Mouse (Mus musculus) intestine, embryonic 15.5 days (tissue): ENCODE measurements at regions not wholly inside any gene's neighbourhood (a gene's known extent, or its start where the extent isn't known, plus 50 kb on each side); places are given as distances from the start of the nearest gene placed in this dataset.
A peak's percentile ranks its signal among the peaks of the same experiment; 100 is the strongest.

Experiments used
- ATAC-seq: fragments of 200-750 bp; cut with Nextera tagmentation; 2 replicates; pipeline ENCODE4 v1.8.0; 2017; ENCODE audit warnings: moderate TSS enrichment, moderate library complexity
- H3K27ac ChIP-seq: fragments of 300-500 bp; sonication (generic); 2 replicates; pipeline ENCODE4 v1.5.1; 2015; ENCODE audit warnings: mild to moderate bottlenecking, inconsistent platforms
- H3K27me3 ChIP-seq: fragments of 300-500 bp; sonication (generic); replicated peaks from 2 replicates; pipeline ENCODE4 v1.6.1; 2015; ENCODE audit warnings: inconsistent platforms
- H3K36me3 ChIP-seq: fragments of 300-500 bp; sonication (generic); 2 replicates; pipeline ENCODE4 v1.6.1; 2015; ENCODE audit warnings: inconsistent platforms
- H3K4me1 ChIP-seq: fragments of 300-500 bp; sonication (generic); replicated peaks from 2 replicates; pipeline ENCODE4 v1.6.1; 2015; ENCODE audit warnings: inconsistent platforms
- H3K4me2 ChIP-seq: fragments of 300-500 bp; sonication (generic); replicated peaks from 2 replicates; pipeline ENCODE4 v1.6.1; 2015; ENCODE audit warnings: mild to moderate bottlenecking, inconsistent platforms
- H3K4me3 ChIP-seq: fragments of 300-500 bp; sonication (generic); replicated peaks from 2 replicates; pipeline ENCODE4 v1.5.1; 2015; ENCODE audit warnings: inconsistent platforms
- H3K9ac ChIP-seq: fragments of 300-500 bp; sonication (generic); 2 replicates; pipeline ENCODE4 v1.6.1; 2015; ENCODE audit warnings: inconsistent platforms
- H3K9me3 ChIP-seq: fragments of 300-500 bp; sonication (generic); 2 replicates; pipeline ENCODE4 v1.6.1; 2016; ENCODE audit warnings: inconsistent platforms
- WGBS: fragments of 180-500 bp; shearing (Covaris S2); methylation state at CpG from one replicate; pipeline ENCODE4 v1.1.7; 2015; 5-methylcytosine and 5-hydroxymethylcytosine counted together

DNA sequence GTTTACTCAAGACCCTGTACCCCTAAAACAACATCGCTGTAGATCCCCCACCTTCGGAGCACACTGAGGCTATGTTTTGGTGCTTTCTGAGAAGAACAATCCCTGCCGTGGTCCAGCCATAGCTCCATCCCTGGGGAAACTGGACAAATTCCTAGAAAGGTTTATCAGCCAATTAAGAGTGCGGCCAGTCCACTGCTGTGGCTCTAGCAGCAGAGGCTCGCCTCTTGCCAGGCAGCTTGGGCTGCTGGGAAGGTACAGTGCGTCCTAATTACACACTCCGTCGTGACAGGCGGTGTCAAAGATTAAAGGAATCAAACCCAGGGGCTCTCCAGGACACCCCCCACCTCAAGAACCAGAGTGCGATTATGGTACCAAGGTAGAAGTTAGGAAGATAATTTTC is 116.4 kb upstream of the Sdk2 start:
- Histone ChIP-seq H3K36me3 (no peaks in the 10 kb centered on the region), H3K9me3 (no peaks in the 10 kb centered on the region), H3K4me2 (no peak overlapping the region), H3K9ac (no peak overlapping the region), H3K27ac (no peak overlapping the region), H3K4me3 (no peak overlapping the region), H3K4me1 (peaks cover 8% of the 10 kb centered on the region), H3K27me3 (no peaks in the 10 kb centered on the region)
- WGBS, result 88% methylated on average over 10 of the region's 10 CpGs
- no peak for ATAC-seq

DNA sequence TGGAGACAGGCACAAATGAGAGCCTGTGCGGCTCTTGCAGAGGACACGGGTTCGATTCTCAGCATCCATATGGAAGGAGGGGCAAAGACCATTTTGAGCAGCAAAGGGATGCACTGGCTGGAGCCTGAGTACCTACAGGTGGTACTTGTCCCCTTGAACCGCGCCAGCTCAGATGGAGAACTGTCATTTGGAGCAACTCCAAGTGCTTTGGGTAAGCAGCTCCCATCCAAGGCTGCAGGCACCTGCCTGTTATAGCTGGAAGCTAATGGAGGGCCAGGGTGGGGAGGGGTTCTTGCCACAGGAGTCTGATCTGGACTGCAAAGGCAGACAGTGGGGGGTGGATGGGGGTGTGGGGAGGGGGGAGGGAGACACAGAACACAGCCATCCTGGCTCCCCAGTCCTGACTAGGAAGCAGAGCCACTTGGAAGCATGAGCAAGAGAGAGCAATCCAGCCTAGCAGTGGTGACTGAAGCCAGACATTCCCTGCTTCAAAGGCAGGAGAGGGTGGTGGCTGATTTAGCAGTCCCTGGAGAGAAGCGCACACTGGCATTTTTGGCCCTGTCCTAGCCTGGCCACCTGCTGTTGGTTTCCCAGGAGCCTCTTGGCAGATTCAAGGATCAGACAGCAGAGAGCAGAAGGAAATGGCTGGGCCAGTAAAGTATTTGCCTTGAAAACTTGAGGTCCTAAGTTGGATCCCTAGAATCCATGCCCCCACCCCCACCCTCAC is 112.1 kb upstream of the Sdk2 start:
- Histone ChIP-seq H3K27ac (no peak overlapping the region), H3K4me2 (no peak overlapping the region), H3K36me3 (no peaks in the 10 kb centered on the region), H3K4me1 (peaks cover 28% of the 10 kb centered on the region), H3K9me3 (no peaks in the 10 kb centered on the region), H3K9ac (no peak overlapping the region), H3K27me3 (no peaks in the 10 kb centered on the region), H3K4me3 (no peak overlapping the region)
- 66% methylated on average over 6 of the region's 6 CpGs for WGBS
- ATAC-seq, result no peak

- H3K4me1 ChIP-seq, result peaks cover 28% of the 10 kb centered on the region
- peak; percentile 59 for ATAC-seq
- H3K27me3 ChIP-seq, result no peaks in the 10 kb centered on the region
- no peak overlapping the region for H3K4me2 ChIP-seq
- no peak overlapping the region for H3K27ac ChIP-seq
- no peaks in the 10 kb centered on the region for H3K9me3 ChIP-seq
- WGBS, result 46% methylated on average over 4 of the region's 4 CpGs
- no peak overlapping the region for H3K4me3 ChIP-seq
- no peaks in the 10 kb centered on the region for H3K36me3 ChIP-seq
- H3K9ac ChIP-seq, result no peak overlapping the region
Measured at GRCm38 (mm10) chr11:114177789-114178188, 110.9 kb upstream of the Sdk2 start.

GRCm38 (mm10) chr11:114177281-114177680 is 110.4 kb upstream of the Sdk2 start:
- no peaks in the 10 kb centered on the region for H3K9me3 ChIP-seq
- no peaks in the 10 kb centered on the region for H3K36me3 ChIP-seq
- no peak overlapping the region for H3K9ac ChIP-seq
- H3K4me1 ChIP-seq, result peaks cover 28% of the 10 kb centered on the region
- no peak overlapping the region for H3K4me3 ChIP-seq
- no peak overlapping the region for H3K4me2 ChIP-seq
- ATAC-seq, result no peak
- WGBS, result 77% methylated on average over 1 of the region's 1 CpGs
- no peaks in the 10 kb centered on the region for H3K27me3 ChIP-seq
- no peak overlapping the region for H3K27ac ChIP-seq

DNA sequence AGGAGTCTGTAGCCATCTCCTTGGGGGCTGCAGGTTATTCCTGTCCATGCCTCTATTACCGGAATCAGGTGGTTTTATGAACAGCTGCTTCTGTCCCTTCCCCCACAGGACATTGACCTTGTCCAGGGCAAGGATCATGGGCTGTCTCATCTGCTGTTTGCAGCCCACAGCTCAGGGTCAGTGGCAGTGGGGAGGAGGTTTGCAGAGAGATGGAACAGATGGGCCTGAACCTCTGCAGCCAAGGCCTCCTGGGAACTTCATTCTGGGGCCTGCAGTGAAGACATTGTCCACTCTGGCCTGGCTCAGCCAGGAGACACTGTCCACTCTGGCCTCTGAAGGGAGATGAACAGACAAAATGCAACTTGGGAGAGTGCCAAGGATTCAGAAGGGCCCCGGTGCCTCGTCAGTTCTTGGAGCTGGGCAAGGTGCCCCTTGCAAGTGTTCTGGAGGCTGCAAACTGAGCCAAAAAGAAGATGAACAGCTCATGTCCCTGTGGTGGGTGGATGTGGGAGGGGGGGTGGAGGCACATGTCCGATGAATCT is 109.9 kb upstream of the Sdk2 start:
- Histone ChIP-seq H3K27me3 (no peaks in the 10 kb centered on the region), H3K4me3 (no peak overlapping the region), H3K36me3 (no peaks in the 10 kb centered on the region), H3K4me2 (no peak overlapping the region), H3K4me1 (peaks cover 28% of the 10 kb centered on the region), H3K27ac (no peak overlapping the region), H3K9ac (no peak overlapping the region), H3K9me3 (no peaks in the 10 kb centered on the region)
- no peak for ATAC-seq
- 51% methylated on average over 4 of the region's 4 CpGs for WGBS

GRCm38 (mm10) chr11:114175437-114176131 is 108.7 kb upstream of the Sdk2 start:
- Histone ChIP-seq H3K27ac (no peak overlapping the region), H3K4me3 (no peak overlapping the region), H3K4me1 (peaks cover 28% of the 10 kb centered on the region), H3K4me2 (no peak overlapping the region), H3K9me3 (no peaks in the 10 kb centered on the region), H3K27me3 (no peaks in the 10 kb centered on the region), H3K36me3 (no peaks in the 10 kb centered on the region), H3K9ac (no peak overlapping the region)
- WGBS, result 41% methylated on average over 23 of the region's 23 CpGs
- ATAC-seq, result no peak

GRCm38 (mm10) chr11:114174871-114175270 is 108.0 kb upstream of the Sdk2 start:
- H3K4me1 ChIP-seq, result peaks cover 28% of the 10 kb centered on the region
- WGBS, result 90% methylated on average over 4 of the region's 4 CpGs
- no peak for ATAC-seq
- H3K9me3 ChIP-seq, result no peaks in the 10 kb centered on the region
- H3K36me3 ChIP-seq, result no peaks in the 10 kb centered on the region
- no peak overlapping the region for H3K27ac ChIP-seq
- H3K27me3 ChIP-seq, result no peaks in the 10 kb centered on the region
- no peak overlapping the region for H3K4me2 ChIP-seq
- H3K4me3 ChIP-seq, result no peak overlapping the region
- H3K9ac ChIP-seq, result no peak overlapping the region

- WGBS, result 69% methylated on average over 13 of the region's 13 CpGs
- Histone ChIP-seq H3K27ac (no peak overlapping the region), H3K4me1 (no peaks in the 10 kb centered on the region), H3K27me3 (no peaks in the 10 kb centered on the region), H3K36me3 (no peaks in the 10 kb centered on the region), H3K4me2 (no peak overlapping the region), H3K9me3 (no peaks in the 10 kb centered on the region), H3K4me3 (no peak overlapping the region), H3K9ac (no peak overlapping the region)
- no peak for ATAC-seq
Measured at GRCm38 (mm10) chr11:114168231-114168661, 101.4 kb upstream of the Sdk2 start.

DNA sequence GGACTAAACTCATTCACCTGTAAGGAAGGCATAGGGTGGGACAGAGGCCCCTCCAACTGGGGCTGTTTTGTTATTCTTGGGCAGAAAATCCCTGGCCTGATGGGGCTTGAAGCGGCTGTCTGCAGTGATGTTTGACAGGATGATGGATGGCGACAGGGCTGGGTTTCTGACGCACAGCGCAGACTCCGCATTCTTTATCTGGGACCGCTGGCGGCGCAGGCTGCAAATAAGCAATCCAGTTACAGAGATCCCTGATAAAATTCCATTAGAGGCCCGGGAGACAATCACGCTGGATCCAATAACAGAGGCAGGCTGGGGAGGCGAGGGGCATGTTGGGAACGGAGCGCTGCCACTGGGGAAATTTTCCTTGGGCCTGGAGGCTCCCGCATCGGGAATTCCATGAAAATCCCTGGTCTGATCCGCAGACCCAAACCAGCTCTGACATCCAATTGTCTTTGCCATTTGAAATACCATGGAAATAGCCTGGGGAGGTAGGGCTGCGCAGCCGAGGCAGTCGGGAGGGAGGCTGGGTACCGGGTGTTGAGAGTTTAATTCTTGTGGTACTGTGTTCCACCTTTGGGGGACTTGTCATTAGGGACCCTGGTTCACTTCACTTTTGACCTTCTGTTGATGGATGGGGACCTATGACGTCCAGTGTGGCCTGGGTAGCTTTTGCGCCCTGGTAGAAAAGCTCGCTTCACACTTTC is 99.0 kb upstream of the Sdk2 start:
- Histone ChIP-seq H3K4me1 (no peaks in the 10 kb centered on the region), H3K36me3 (no peaks in the 10 kb centered on the region), H3K27ac (no peak overlapping the region), H3K4me3 (no peak overlapping the region), H3K9me3 (no peaks in the 10 kb centered on the region), H3K27me3 (no peaks in the 10 kb centered on the region), H3K9ac (no peak overlapping the region), H3K4me2 (peak overlapping the region; percentile 10; the same call in 1 of the 2 replicates)
- no peak for ATAC-seq
- WGBS, result 23% methylated on average over 23 of the region's 23 CpGs

- 78% methylated on average over 15 of the region's 15 CpGs for WGBS
- no peak overlapping the region for H3K27ac ChIP-seq
- no peak overlapping the region for H3K4me3 ChIP-seq
- no peak overlapping the region for H3K9ac ChIP-seq
- no peaks in the 10 kb centered on the region for H3K9me3 ChIP-seq
- H3K36me3 ChIP-seq, result no peaks in the 10 kb centered on the region
- ATAC-seq, result no peak
- H3K27me3 ChIP-seq, result no peaks in the 10 kb centered on the region
- H3K4me2 ChIP-seq, result no peak overlapping the region
- H3K4me1 ChIP-seq, result no peaks in the 10 kb centered on the region
Measured at GRCm38 (mm10) chr11:114152716-114153115, 85.9 kb upstream of the Sdk2 start.

GRCm38 (mm10) chr11:114146334-114146733 is 79.5 kb upstream of the Sdk2 start:
- WGBS, result 34% methylated on average over 5 of the region's 5 CpGs
- 0 out of 2 replicates have a peak, but pooled peaks have one; percentile 10 for ATAC-seq
- no peak overlapping the region for H3K27ac ChIP-seq

GRCm38 (mm10) chr11:114129270-114129669 is 62.4 kb upstream of the Sdk2 start:
- Histone ChIP-seq H3K9ac (no peak overlapping the region), H3K36me3 (no peaks in the 10 kb centered on the region), H3K4me1 (no peaks in the 10 kb centered on the region), H3K9me3 (no peaks in the 10 kb centered on the region), H3K27me3 (no peaks in the 10 kb centered on the region), H3K4me2 (no peak overlapping the region), H3K27ac (no peak overlapping the region), H3K4me3 (no peak overlapping the region)
- ATAC-seq, result no peak
- 58% methylated on average over 8 of the region's 8 CpGs for WGBS

More at GRCm38 (mm10) chr11:114146334-114146733, 79.5 kb upstream of the Sdk2 start:
- Histone ChIP-seq H3K9ac (no peak overlapping the region), H3K9me3 (no peaks in the 10 kb centered on the region), H3K27me3 (no peaks in the 10 kb centered on the region), H3K4me2 (no peak overlapping the region), H3K4me1 (0 out of 2 replicates have a peak, but pooled peaks cover 4% of the 10 kb centered on the region), H3K4me3 (no peak overlapping the region), H3K36me3 (no peaks in the 10 kb centered on the region)
